Mouse (Mus musculus) hindbrain, embryonic 14.5 days (tissue): Measurements from ENCODE around the gene Ptpn14. TPM values are rescaled to one million over a fixed set of nuclear protein-coding genes. Genes with fewer than 3 reads are reported as not detected.

Source experiments
- ATAC-seq: fragments of 200-750 bp; cut with Nextera tagmentation; 2 replicates; pipeline ENCODE4 v1.8.0; 2017; ENCODE audit warnings: moderate number of reproducible peaks, mild to moderate bottlenecking, moderate TSS enrichment, moderate library complexity; ENCODE audit not compliant: low FRiP score
- DNase-seq: peaks from one replicate; pipeline ENCODE4 v3.0.0-alpha.2; 2015; ENCODE audit warnings: low spot score
- H3K27ac ChIP-seq: fragments of 300-500 bp; sonication (generic); 2 replicates; pipeline ENCODE4 v1.5.1; 2014; ENCODE audit warnings: mild to moderate bottlenecking, moderate library complexity
- H3K27me3 ChIP-seq: fragments of 300-500 bp; sonication (generic); 2 replicates; pipeline ENCODE4 v1.6.1; 2014; ENCODE audit warnings: mild to moderate bottlenecking, low read length, mixed read lengths; ENCODE audit not compliant: control insufficient read depth, insufficient read depth
- H3K36me3 ChIP-seq: fragments of 300-500 bp; sonication (generic); replicated peaks from 2 replicates; pipeline ENCODE4 v1.6.1; 2014; ENCODE audit not compliant: control insufficient read depth, insufficient read depth
- H3K4me1 ChIP-seq: fragments of 300-500 bp; sonication (generic); replicated peaks from 2 replicates; pipeline ENCODE4 v1.6.1; 2014; ENCODE audit warnings: antibody characterized with exemption, low read length, mixed read lengths; ENCODE audit not compliant: control insufficient read depth, insufficient read depth
- H3K4me2 ChIP-seq: fragments of 300-500 bp; sonication (generic); replicated peaks from 2 replicates; pipeline ENCODE4 v1.6.1; 2014; ENCODE audit warnings: mild to moderate bottlenecking, moderate library complexity
- H3K4me3 ChIP-seq: fragments of 300-500 bp; sonication (generic); replicated peaks from 2 replicates; pipeline ENCODE4 v1.5.1; 2014; ENCODE audit warnings: mild to moderate bottlenecking, low read length
- H3K9ac ChIP-seq: fragments of 300-500 bp; sonication (generic); 2 replicates; pipeline ENCODE4 v1.6.1; 2014
- H3K9me3 ChIP-seq: fragments of 300-500 bp; sonication (generic); 2 replicates; pipeline ENCODE4 v1.6.1; 2016; ENCODE audit warnings: low read length; ENCODE audit not compliant: control insufficient read depth
- WGBS: fragments of 180-500 bp; shearing (Covaris S2); extraction: QIAGEN DNeasy Blood & Tissue Kit; methylation state at CpG from one replicate; pipeline ENCODE4 v1.1.7; 2014; 5-methylcytosine and 5-hydroxymethylcytosine counted together
- polyA plus RNA-seq: library from polyadenylated mRNA; unstranded; fragments of >200 nt; fragmentation: Nextera tagmentation; extraction: Ambion mirVana; gene quantifications from 2 replicates; pipeline ENCODE4 v1.2.1, GENCODE M21; 2014

The Ptpn14 gene
- polyA plus RNA-seq, 1 experiment from 2014 or later, result 2.6 TPM

- peak overlapping the region; percentile 79 for H3K4me3 ChIP-seq
- H3K4me1 ChIP-seq, result peaks cover 19% of the 10 kb centered on the region
- ATAC-seq (peak; percentile 41; the same call in 1 of the 2 replicates), DNase-seq (no peak)
- no peaks in the 10 kb centered on the region for H3K27me3 ChIP-seq
- H3K9ac ChIP-seq, result peak overlapping the region; percentile 77
- WGBS, result 38% methylated on average over 28 of the region's 28 CpGs
- H3K4me2 ChIP-seq, result peak overlapping the region; percentile 85
- H3K9me3 ChIP-seq, result no peaks in the 10 kb centered on the region
- no peaks in the 10 kb centered on the region for H3K36me3 ChIP-seq
- no peak overlapping the region for H3K27ac ChIP-seq
Observed at GRCm38 (mm10) chr1:189920701-189921567, 192.9 kb downstream of the Ptpn14 start.

GRCm38 (mm10) chr1:189921568-189921817 lies 193.4 kb downstream of the Ptpn14 start:
- peak; percentile 39; the same call in 1 of the 2 replicates for ATAC-seq
- Histone ChIP-seq H3K9ac (peak overlapping the region; percentile 77), H3K4me2 (peak overlapping the region; percentile 85), H3K4me1 (peaks cover 15% of the 10 kb centered on the region), H3K27me3 (no peaks in the 10 kb centered on the region), H3K4me3 (peak overlapping the region; percentile 79), H3K27ac (0 out of 2 replicates have a peak overlapping the region, but pooled peaks have one; percentile 59), H3K9me3 (no peaks in the 10 kb centered on the region), H3K36me3 (no peaks in the 10 kb centered on the region)
- 2% methylated on average over 4 of the region's 4 CpGs for WGBS
- no peak for DNase-seq

- Histone ChIP-seq H3K4me2 (peak within 1 kb of the TSS; percentile 85), H3K4me1 (peaks cover 14% of the 10 kb centered on the region; the same call in 1 of the 2 replicates), H3K9ac (peak within 1 kb of the TSS; percentile 77), H3K9me3 (no peaks in the 10 kb centered on the region), H3K27ac (peak within 1 kb of the TSS; percentile 59), H3K27me3 (no peaks in the 10 kb centered on the region), H3K36me3 (no peaks in the 10 kb centered on the region), H3K4me3 (peak within 1 kb of the TSS; percentile 79)
- DNase-seq, result peak; percentile 79
- peak; percentile 86 for ATAC-seq
- WGBS, result under 1% methylated on average over 57 of the region's 90 CpGs
Observed at GRCm38 (mm10) chr1:189921818-189922592, 193.9 kb downstream of the Ptpn14 start, which contains the start of gene Smyd2. Gene Smyd2, minus strand, starts transcription at chr1:189922363.

- peak overlapping the region; percentile 85 for H3K4me2 ChIP-seq
- peaks cover 11% of the 10 kb centered on the region; the same call in 1 of the 2 replicates for H3K4me1 ChIP-seq
- H3K27ac ChIP-seq, result peak overlapping the region; percentile 59; the same call in 1 of the 2 replicates
- DNase-seq, result no peak
- ATAC-seq, result no peak
- H3K4me3 ChIP-seq, result peak overlapping the region; percentile 79
- no peaks in the 10 kb centered on the region for H3K9me3 ChIP-seq
- WGBS, result 18% methylated on average over 9 of the region's 9 CpGs
- peak overlapping the region; percentile 77 for H3K9ac ChIP-seq
- H3K27me3 ChIP-seq, result no peaks in the 10 kb centered on the region
- H3K36me3 ChIP-seq, result no peaks in the 10 kb centered on the region
Observed at GRCm38 (mm10) chr1:189922721-189923120, 194.7 kb downstream of the Ptpn14 start.

- 78% methylated on average over 4 of the region's 4 CpGs for WGBS
- H3K9ac ChIP-seq, result no peak overlapping the region
- no peak overlapping the region for H3K27ac ChIP-seq
- ATAC-seq (no peak), DNase-seq (no peak)
- no peak overlapping the region for H3K4me3 ChIP-seq
- H3K27me3 ChIP-seq, result no peaks in the 10 kb centered on the region
- peaks cover 10% of the 10 kb centered on the region; the same call in 1 of the 2 replicates for H3K4me1 ChIP-seq
- no peaks in the 10 kb centered on the region for H3K36me3 ChIP-seq
- no peaks in the 10 kb centered on the region for H3K9me3 ChIP-seq
- no peak overlapping the region for H3K4me2 ChIP-seq
Observed at GRCm38 (mm10) chr1:189923157-189923556, 195.1 kb downstream of the Ptpn14 start.

GRCm38 (mm10) chr1:189923871-189924568 lies 196.0 kb downstream of the Ptpn14 start:
- Histone ChIP-seq H3K9me3 (no peaks in the 10 kb centered on the region), H3K27ac (no peak overlapping the region), H3K9ac (no peak overlapping the region), H3K27me3 (no peaks in the 10 kb centered on the region), H3K4me2 (no peak overlapping the region), H3K4me3 (no peak overlapping the region), H3K4me1 (peaks cover 10% of the 10 kb centered on the region; the same call in 1 of the 2 replicates), H3K36me3 (no peaks in the 10 kb centered on the region)
- WGBS, result 84% methylated on average over 22 of the region's 22 CpGs
- ATAC-seq (no peak), DNase-seq (no peak)

GRCm38 (mm10) chr1:189926279-189926678 lies 198.2 kb downstream of the Ptpn14 start:
- no peaks in the 10 kb centered on the region for H3K36me3 ChIP-seq
- H3K4me2 ChIP-seq, result no peak overlapping the region
- peaks cover 9% of the 10 kb centered on the region; the same call in 1 of the 2 replicates for H3K4me1 ChIP-seq
- no peak overlapping the region for H3K27ac ChIP-seq
- no peak for ATAC-seq
- H3K27me3 ChIP-seq, result no peaks in the 10 kb centered on the region
- no peak overlapping the region for H3K4me3 ChIP-seq
- 62% methylated on average over 8 of the region's 8 CpGs for WGBS
- no peak for DNase-seq
- H3K9ac ChIP-seq, result no peak overlapping the region
- H3K9me3 ChIP-seq, result no peaks in the 10 kb centered on the region
